Mouse (Mus musculus) small intestine, adult 2 months (tissue): ENCODE measurements around the gene Gcsh.

Experiments used
- CTCF ChIP-seq: fragments of 200-500 bp; IDR thresholded peaks from 2 replicates; pipeline ENCODE4 v1.5.1; 2012; ENCODE audit warnings: low read depth, mild to moderate bottlenecking, control low read depth, inconsistent platforms, low read length, moderate library complexity, mixed read lengths; ENCODE audit not compliant: insufficient replicate concordance, insufficient read length; ENCODE audit errors: extremely low read depth
- POLR2A ChIP-seq: fragments of 200-500 bp; IDR thresholded peaks from 2 replicates; pipeline ENCODE4 v1.6.1; 2012; ENCODE audit warnings: low read depth, mild to moderate bottlenecking, control low read depth, inconsistent platforms, low read length, moderate library complexity

DNA sequence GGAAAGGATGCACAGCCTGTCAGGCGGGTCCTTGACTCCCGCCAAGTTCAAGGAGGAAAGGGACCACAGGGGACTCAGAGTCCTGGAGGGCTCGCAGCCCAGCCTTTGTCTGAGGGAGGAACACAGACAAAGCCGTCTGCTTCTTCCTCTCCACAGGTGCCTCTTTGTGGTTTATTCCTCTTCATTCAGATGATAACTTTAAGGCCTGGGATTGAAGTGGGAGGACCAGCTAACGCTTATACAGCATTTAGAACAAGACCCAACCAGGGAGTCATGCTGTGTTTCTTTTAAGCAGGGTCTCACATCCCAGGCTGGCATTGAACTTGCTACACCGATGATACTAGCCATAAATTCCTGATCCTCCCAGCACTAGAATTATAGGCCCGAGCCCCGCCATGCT, 23.7 kb upstream of the Gcsh start:
- TF ChIP-seq POLR2A (no peak), CTCF (no peak)
